Mouse (Mus musculus) small intestine, adult 2 months (tissue): ENCODE measurements around the gene Fermt3. TPM values are rescaled to one million over a fixed set of nuclear protein-coding genes. Genes with fewer than 3 reads are reported as not detected.
A peak's percentile ranks its signal among the peaks of the same experiment; 100 is the strongest.
"Not testable (repeated sequence)": the region's sequence is repeated elsewhere in the genome, so short reads cannot be mapped to it uniquely, and the experiment has no call there.

ENCODE experiments used
- H3K27ac ChIP-seq: fragments of 200-500 bp; 2 replicates; pipeline ENCODE4 v1.5.1; 2012; ENCODE audit warnings: low read depth, low read length, control low read depth, inconsistent platforms; ENCODE audit not compliant: insufficient read depth
- H3K27me3 ChIP-seq: fragments of 200-500 bp; 2 replicates; pipeline ENCODE4 v1.6.1; 2012; ENCODE audit warnings: mild to moderate bottlenecking, moderate library complexity, low read length, inconsistent platforms; ENCODE audit not compliant: control insufficient read depth, insufficient read depth
- H3K36me3 ChIP-seq: fragments of 200-500 bp; 2 replicates; pipeline ENCODE4 v1.6.1; 2012; ENCODE audit warnings: mild to moderate bottlenecking, low read length, control low read depth, inconsistent platforms; ENCODE audit not compliant: control insufficient read depth, insufficient read depth
- H3K4me1 ChIP-seq: fragments of 200-500 bp; 2 replicates; pipeline ENCODE4 v1.6.1; 2012; ENCODE audit warnings: low read length, inconsistent platforms, mixed read lengths; ENCODE audit not compliant: control insufficient read depth, insufficient read depth, insufficient read length
- H3K4me3 ChIP-seq: fragments of 200-500 bp; 2 replicates; pipeline ENCODE4 v1.5.1; 2012; ENCODE audit warnings: low read depth, mild to moderate bottlenecking, control low read depth, inconsistent platforms, low read length, moderate library complexity
- CTCF ChIP-seq: fragments of 200-500 bp; IDR thresholded peaks from 2 replicates; pipeline ENCODE4 v1.5.1; 2012; ENCODE audit warnings: low read depth, mild to moderate bottlenecking, control low read depth, inconsistent platforms, low read length, moderate library complexity, mixed read lengths; ENCODE audit not compliant: insufficient replicate concordance, insufficient read length; ENCODE audit errors: extremely low read depth
- POLR2A ChIP-seq: fragments of 200-500 bp; IDR thresholded peaks from 2 replicates; pipeline ENCODE4 v1.6.1; 2012; ENCODE audit warnings: low read depth, mild to moderate bottlenecking, control low read depth, inconsistent platforms, low read length, moderate library complexity
- WGBS: fragments of 180-500 bp; shearing (Covaris S2); methylation state at CpG from one replicate; pipeline ENCODE4 v1.1.7; 2018; 5-methylcytosine and 5-hydroxymethylcytosine counted together
- polyA plus RNA-seq: library from polyadenylated mRNA; depleted of rRNA; stranded (reverse); fragments of >200 nt; gene quantifications from 2 replicates; pipeline ENCODE4 v1.2.3, GENCODE M21; 2012

The Fermt3 gene
- polyA plus RNA-seq, 1 experiment = 18.6 TPM

DNA sequence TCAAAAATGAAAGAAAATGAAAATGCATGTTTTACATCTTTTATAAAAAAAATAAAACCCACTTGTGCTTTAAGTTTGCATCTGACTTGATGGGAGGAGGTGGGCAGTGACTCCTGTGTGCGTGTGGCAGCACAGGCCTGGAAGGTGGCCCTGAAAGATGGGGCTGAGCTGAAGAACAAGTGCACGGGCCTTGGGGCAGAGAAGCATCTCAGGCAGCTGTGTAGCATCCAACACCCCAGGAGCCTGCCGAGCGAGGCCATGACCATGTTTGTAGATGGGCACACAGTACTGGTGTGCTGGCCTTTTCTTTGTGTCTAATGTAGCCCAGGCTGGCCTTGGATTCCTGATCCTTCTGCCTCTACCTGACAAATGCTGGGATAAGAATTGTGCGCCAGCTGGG lies 42.8 kb upstream of the Fermt3 start:
- Histone ChIP-seq H3K36me3 (no peaks in the 10 kb centered on the region), H3K27ac (no peak overlapping the region), H3K27me3 (no peaks in the 10 kb centered on the region), H3K4me1 (peaks cover 18% of the 10 kb centered on the region), H3K4me3 (no peak overlapping the region)
- no peak for TF ChIP-seq CTCF
- no peak for TF ChIP-seq POLR2A
- WGBS = 93% methylated on average over 5 of the region's 5 CpGs

GRCm38 (mm10) chr19:7058541-7058940 lies 39.3 kb upstream of the Fermt3 start:
- WGBS = 59% methylated on average over 6 of the region's 6 CpGs
- H3K27ac ChIP-seq = no peak overlapping the region

DNA sequence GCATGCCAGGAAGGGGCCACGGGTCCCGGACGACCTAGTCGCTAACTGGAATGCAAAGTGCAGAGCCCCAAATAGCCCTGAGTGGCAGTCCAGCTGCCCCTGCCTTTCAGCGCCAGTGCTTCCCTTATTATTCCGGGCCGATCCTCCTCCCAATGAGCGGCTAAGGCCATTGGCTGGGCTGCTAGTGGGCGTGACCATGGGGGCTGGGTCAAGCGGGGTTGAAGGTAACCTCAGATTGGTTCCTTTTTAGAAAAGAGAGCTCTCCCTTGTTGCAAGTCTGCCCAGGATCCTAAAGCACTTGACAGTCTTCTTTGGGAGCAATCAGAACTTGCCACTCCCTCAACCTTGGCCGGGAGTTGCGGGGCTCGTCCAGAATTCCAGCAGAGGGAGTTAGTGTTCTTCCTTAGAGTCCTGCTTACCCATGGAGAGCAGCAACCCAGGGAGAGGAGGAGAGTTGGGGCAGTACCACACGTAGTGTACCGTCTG lies 38.5 kb upstream of the Fermt3 start:
- WGBS = 2% methylated on average over 15 of the region's 15 CpGs
- no peaks in the 10 kb centered on the region for H3K36me3 ChIP-seq
- H3K4me3 ChIP-seq = peak overlapping the region; percentile 79
- peak overlapping the region; percentile 51 for H3K27ac ChIP-seq
- TF ChIP-seq POLR2A (peak; percentile 82; the same call in 1 of the 2 replicates), CTCF (peak; percentile 46; the same call in 1 of the 2 replicates)
- no peaks in the 10 kb centered on the region for H3K27me3 ChIP-seq
- H3K4me1 ChIP-seq = peaks cover 14% of the 10 kb centered on the region

More at GRCm38 (mm10) chr19:7058541-7058940, 39.3 kb upstream of the Fermt3 start:
- Histone ChIP-seq H3K27me3 (no peaks in the 10 kb centered on the region), H3K4me1 (peaks cover 14% of the 10 kb centered on the region), H3K36me3 (no peaks in the 10 kb centered on the region), H3K4me3 (no peak overlapping the region)
- no peak for TF ChIP-seq CTCF
- TF ChIP-seq POLR2A = no peak

DNA sequence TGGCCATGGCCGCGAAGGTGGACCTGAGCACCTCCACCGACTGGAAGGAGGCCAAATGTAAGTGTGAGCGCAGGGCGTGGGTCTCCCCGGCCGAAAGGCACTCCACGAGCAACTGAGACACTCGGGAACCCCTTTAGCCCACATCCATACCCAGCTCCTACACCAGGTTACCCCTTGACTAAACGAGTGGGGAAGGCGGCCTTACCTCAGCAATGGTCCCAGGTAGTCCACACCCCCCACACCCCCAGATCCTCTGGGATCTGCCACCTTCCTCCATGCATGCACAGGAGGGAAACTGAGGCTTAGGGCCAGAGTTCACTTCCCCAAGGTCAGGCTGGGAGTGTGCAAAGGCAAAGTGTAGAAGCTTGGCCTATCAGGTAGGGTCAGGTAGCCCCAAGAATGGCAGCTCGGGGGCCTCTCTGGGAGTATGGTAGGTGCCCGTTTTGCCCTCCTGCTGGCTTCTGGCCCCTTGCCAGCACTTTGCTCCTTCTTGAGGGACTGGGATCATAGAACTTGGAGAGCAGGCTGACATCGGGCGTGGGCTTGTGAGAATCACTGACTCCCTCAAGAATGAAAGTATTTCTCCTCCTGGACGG lies 38.0 kb upstream of the Fermt3 start:
- Histone ChIP-seq H3K4me1 (peaks cover 14% of the 10 kb centered on the region), H3K36me3 (no peaks in the 10 kb centered on the region), H3K27me3 (no peaks in the 10 kb centered on the region), H3K27ac (peak overlapping the region; percentile 51), H3K4me3 (peak overlapping the region; percentile 79)
- WGBS = under 1% methylated on average over 16 of the region's 16 CpGs
- TF ChIP-seq POLR2A (no peak), CTCF (no peak)

DNA sequence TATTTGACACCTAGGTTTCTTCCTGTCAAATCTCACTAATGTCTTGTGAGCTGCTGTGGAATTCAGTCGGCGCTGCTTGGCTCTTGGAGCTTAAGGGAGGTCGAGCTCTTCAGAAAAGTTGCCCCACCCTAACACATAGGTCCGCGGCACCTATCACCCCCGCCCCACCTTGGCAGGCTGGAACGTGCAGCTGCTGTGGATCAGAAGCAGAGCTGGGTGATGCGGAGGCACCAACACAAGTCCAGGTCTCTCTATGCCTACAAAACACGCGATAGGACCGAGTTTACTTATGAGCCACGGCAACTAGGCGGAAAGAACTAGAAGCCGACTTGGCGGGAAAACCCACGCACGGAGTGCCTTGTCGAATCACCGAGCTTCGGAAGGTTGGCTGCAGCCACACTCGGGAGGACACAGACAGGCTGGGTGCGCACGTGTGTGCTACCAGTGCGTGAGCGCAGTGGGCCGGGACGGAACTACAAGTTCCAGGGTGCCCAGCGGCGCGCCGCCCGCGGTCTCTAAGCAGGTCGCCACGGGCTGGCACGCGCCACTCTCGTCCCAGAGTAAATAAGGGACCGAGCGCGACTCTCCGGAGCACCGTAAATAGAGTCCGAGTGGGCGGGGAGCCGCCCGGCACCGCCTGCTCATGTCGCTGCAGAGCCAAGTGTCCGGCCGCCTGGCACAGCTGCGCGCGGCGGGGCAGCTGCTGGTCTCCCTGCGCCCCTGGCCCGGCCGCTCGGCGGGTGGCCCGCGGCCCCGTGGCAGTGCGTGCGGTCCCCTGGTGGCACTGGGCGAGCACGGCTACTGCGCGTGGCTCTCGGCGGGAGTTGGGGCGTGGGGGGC lies 37.2 kb upstream of the Fermt3 start, which contains the start of gene Macrod1:
TSS of gene Macrod1 (plus strand) at position 563 of the 840 bp plus-strand sequence.
- under 1% methylated on average over 72 of the region's 72 CpGs for WGBS
- H3K36me3 ChIP-seq = no peaks in the 10 kb centered on the region
- TF ChIP-seq POLR2A (no peak), CTCF (no peak)
- no peaks in the 10 kb centered on the region for H3K27me3 ChIP-seq
- H3K4me1 ChIP-seq = peaks cover 14% of the 10 kb centered on the region
- H3K4me3 ChIP-seq = peak within 1 kb of the TSS; percentile 79
- H3K27ac ChIP-seq = peak within 1 kb of the TSS; percentile 51

DNA sequence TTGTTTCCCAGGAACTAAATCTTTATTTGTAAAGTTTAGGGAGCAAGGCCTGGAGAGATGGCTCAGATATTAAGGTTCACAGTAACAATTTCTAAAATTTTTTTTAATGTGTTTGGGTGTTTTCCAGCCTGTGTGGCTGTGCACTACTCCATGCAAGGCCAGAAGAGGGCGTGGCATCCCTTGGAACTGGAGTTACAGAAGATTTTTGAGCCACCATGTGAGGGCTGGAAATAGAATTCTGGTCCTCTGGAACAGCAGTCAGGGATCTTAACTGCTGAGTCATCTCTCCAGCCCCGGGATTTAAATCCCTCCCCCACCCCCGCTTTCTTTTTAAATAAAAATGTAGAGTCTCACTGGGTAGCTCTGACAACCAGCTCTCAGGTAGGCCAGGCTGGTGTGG lies 35.9 kb upstream of the Fermt3 start:
- no peaks in the 10 kb centered on the region for H3K36me3 ChIP-seq
- H3K27me3 ChIP-seq = no peaks in the 10 kb centered on the region
- TF ChIP-seq POLR2A (no peak), CTCF (no peak)
- 55% methylated on average over 3 of the region's 3 CpGs for WGBS
- H3K27ac ChIP-seq = no peak overlapping the region
- H3K4me3 ChIP-seq = no peak overlapping the region
- H3K4me1 ChIP-seq = peaks cover 14% of the 10 kb centered on the region

DNA sequence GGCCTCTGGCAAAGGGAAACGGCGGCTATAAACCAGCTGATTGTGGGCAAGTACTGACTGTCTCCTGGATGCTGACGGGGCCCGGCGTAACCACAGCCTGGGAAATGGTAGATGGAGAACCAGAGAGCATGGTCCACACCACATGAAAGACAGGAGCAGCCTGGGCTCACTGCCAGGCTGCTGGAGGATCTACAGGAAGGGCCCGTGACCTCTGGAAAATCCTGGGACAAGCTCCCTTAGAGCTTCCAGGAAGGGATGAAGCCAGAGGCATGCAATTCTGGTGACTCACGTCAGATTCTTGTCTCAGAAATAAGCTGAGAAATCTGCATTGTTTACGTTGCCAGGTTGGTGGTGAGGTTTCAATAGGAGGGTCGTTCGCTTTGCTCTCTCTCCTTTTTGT lies 35.5 kb upstream of the Fermt3 start:
- peaks cover 14% of the 10 kb centered on the region for H3K4me1 ChIP-seq
- TF ChIP-seq CTCF (no peak), POLR2A (no peak)
- no peak overlapping the region for H3K27ac ChIP-seq
- H3K4me3 ChIP-seq = no peak overlapping the region
- H3K36me3 ChIP-seq = no peaks in the 10 kb centered on the region
- WGBS = 51% methylated on average over 10 of the region's 10 CpGs
- H3K27me3 ChIP-seq = no peaks in the 10 kb centered on the region

GRCm38 (mm10) chr19:7053382-7053781 lies 34.1 kb upstream of the Fermt3 start:
- H3K27ac ChIP-seq, H3K36me3 ChIP-seq, H3K4me3 ChIP-seq, H3K27me3 ChIP-seq: not testable (repeated sequence)
- peaks cover 13% of the 10 kb centered on the region for H3K4me1 ChIP-seq
- 95% methylated on average over 4 of the region's 4 CpGs for WGBS
